Mouse (Mus musculus): ENCODE measurements around the gene Siah2. TPM values are rescaled to one million over a fixed set of nuclear protein-coding genes. Genes with fewer than 3 reads are reported as not detected.

Siah2 gene
- 5.6 TPM for polyA plus RNA-seq (2015; fragmentation: Illumina TruSeq; extraction: RNeasy Lipid Tissue Mini Kit (QIAGEN cat#74804); ENCODE audit: insufficient read depth, low read depth, low replicate concordance)

DNA sequence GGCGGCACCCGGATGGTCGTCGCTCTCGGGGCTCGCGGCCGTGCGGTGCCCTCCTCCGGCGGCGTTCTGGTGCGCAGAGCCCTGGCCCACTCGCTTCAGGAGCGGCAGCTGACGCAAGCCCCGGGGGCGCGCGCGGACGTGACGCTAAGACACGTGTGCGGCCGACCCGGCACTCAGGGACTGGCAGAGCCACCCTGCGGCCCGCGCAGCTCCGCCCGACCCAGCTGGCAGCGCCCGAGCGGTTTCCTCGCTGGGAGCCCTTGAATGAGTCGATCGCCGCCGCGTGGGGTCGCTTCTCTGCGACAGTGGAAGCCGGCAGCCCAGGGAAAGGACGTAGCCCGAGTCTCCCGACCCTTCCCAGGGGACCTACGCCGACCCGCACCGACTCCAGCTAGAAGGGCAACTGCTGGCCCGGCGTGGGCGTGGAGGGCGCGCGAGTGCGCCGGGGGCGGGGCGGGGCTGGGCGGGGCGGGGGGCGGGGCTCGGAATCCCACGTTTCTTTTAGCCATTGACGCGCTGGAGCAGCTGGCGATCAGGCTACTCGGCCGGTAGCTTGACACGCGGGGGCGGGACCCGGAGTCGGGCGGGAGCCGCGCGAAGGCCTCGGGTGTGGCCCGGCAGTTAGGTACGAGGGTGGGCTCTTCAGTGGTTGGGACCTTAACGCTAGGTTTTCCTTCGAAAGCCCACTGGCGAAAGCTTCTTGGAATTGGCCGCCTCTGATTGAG is at the start of gene Siah2:
Gene Siah2, minus strand, starts transcription at position 404 of the 725 bp plus-strand sequence.

DNA sequence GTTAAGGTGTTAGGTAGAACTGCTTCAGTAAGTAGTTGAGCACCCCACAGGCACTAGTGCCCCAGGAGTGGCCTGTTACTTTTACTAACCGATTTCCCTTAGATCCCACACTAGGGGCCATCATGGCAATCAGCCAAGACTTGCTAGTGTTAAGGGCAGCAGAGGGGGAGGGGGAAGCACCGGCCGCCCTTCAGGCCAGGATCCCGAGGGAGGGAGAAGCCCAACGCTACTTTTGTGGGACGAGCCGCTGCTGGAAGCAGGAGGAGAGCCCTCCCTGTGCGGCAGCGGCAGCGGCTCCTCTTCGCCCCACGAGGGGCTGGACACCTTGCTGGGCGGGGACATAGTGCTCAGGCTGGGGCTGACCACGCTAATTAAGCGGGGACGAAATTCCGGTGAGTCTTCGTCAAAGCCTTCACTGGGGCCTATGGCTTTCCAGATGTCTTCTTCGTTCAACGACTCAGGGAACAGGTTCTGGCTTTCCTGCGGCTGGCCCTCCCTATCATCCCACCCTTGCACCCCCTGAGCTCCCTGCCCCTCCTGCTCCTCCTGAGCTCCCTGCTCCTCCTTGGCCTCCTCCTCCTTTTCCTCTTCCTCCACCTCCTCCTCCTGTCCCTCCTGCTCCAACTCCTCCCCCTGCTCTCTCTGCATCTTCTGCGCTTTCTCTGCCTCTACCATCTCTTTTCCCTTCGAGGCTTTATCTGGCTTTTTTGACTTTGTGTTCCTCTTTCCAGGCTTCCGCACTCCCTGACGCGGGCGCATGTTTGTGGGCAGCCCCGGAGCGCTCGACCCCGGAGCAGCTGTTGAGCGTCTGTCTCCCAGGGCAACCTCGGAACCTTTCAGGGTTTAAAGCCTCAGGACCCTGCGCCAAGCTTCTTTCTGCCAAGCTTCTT is 55.5 kb downstream of the Siah2 start, which contains the start of gene Erich6:
Gene Erich6, minus strand, starts transcription at position 802 of the 890 bp plus-strand sequence.

Other genes with a start within 250 kb of the Siah2 start
- gene Eif2a, start 166.6 kb downstream of the Siah2 start, polyA plus RNA-seq (2015; fragmentation: Illumina TruSeq; extraction: RNeasy Lipid Tissue Mini Kit (QIAGEN cat#74804); ENCODE audit: insufficient read depth, low read depth, low replicate concordance): 10.3 TPM
- 58.9 TPM for gene Serp1, start 166.5 kb downstream of the Siah2 start, polyA plus RNA-seq (2015; fragmentation: Illumina TruSeq; extraction: RNeasy Lipid Tissue Mini Kit (QIAGEN cat#74804); ENCODE audit: insufficient read depth, low read depth, low replicate concordance)
- 20.8 TPM for gene Selenot, start 115.8 kb downstream of the Siah2 start, polyA plus RNA-seq (2015; fragmentation: Illumina TruSeq; extraction: RNeasy Lipid Tissue Mini Kit (QIAGEN cat#74804); ENCODE audit: insufficient read depth, low read depth, low replicate concordance)
- gene Erich6, start 55.2 kb downstream of the Siah2 start, polyA plus RNA-seq (2015; fragmentation: Illumina TruSeq; extraction: RNeasy Lipid Tissue Mini Kit (QIAGEN cat#74804); ENCODE audit: insufficient read depth, low read depth, low replicate concordance): not detected
- not detected for gene Mindy4b-ps, start 129.9 kb upstream of the Siah2 start, polyA plus RNA-seq (2015; fragmentation: Illumina TruSeq; extraction: RNeasy Lipid Tissue Mini Kit (QIAGEN cat#74804); ENCODE audit: insufficient read depth, low read depth, low replicate concordance)
- not detected for gene Clrn1, start 192.9 kb upstream of the Siah2 start, polyA plus RNA-seq (2015; fragmentation: Illumina TruSeq; extraction: RNeasy Lipid Tissue Mini Kit (QIAGEN cat#74804); ENCODE audit: insufficient read depth, low read depth, low replicate concordance)

Data from pancreas, adult 10 weeks (tissue).